Mouse (Mus musculus) lung, postnatal 0 days (tissue): Measurements from ENCODE around the gene Tigar. TPM values are rescaled to one million over a fixed set of nuclear protein-coding genes. Genes with fewer than 3 reads are reported as not detected.

Experiments
- ATAC-seq: fragments of 200-750 bp; cut with Nextera tagmentation; 2 replicates; pipeline ENCODE4 v1.8.0; 2017; ENCODE audit warnings: moderate library complexity
- DNase-seq: peaks from one replicate; pipeline ENCODE4 v3.0.0-alpha.2; 2016; ENCODE audit warnings: low spot score
- H3K27ac ChIP-seq: fragments of 300-500 bp; sonication (generic); 2 replicates; pipeline ENCODE4 v1.5.1; 2014; ENCODE audit warnings: antibody characterized with exemption, mild to moderate bottlenecking, low read length, mixed read lengths
- H3K27me3 ChIP-seq: fragments of 300-500 bp; sonication (generic); replicated peaks from 2 replicates; pipeline ENCODE4 v1.6.1; 2014; ENCODE audit warnings: low read length, mixed read lengths; ENCODE audit not compliant: insufficient read depth
- H3K36me3 ChIP-seq: fragments of 300-500 bp; sonication (generic); 2 replicates; pipeline ENCODE4 v1.6.1; 2014; ENCODE audit warnings: low read length, mixed read lengths; ENCODE audit not compliant: insufficient read depth
- H3K4me1 ChIP-seq: fragments of 300-500 bp; sonication (generic); 2 replicates; pipeline ENCODE4 v1.6.1; 2014; ENCODE audit warnings: antibody characterized with exemption, low read depth, low read length, mixed read lengths; ENCODE audit not compliant: insufficient read depth
- H3K4me2 ChIP-seq: fragments of 300-500 bp; sonication (generic); replicated peaks from 2 replicates; pipeline ENCODE4 v1.6.1; 2014; ENCODE audit warnings: low read depth, mild to moderate bottlenecking, low read length, moderate library complexity, mixed read lengths
- H3K4me3 ChIP-seq: fragments of 300-500 bp; sonication (generic); 2 replicates; pipeline ENCODE4 v1.5.1; 2014; ENCODE audit warnings: low read depth, low read length
- H3K9ac ChIP-seq: fragments of 300-500 bp; sonication (generic); replicated peaks from 2 replicates; pipeline ENCODE4 v1.6.1; 2014; ENCODE audit warnings: low read depth, mild to moderate bottlenecking
- H3K9me3 ChIP-seq: fragments of 300-500 bp; sonication (generic); 2 replicates; pipeline ENCODE4 v1.6.1; 2016; ENCODE audit warnings: low read length, mixed read lengths
- CTCF ChIP-seq: IDR thresholded peaks from 2 replicates; pipeline ENCODE4 v1.5.1; 2016; ENCODE audit warnings: antibody characterized with exemption, mild to moderate bottlenecking
- EP300 ChIP-seq: IDR thresholded peaks from 2 replicates; pipeline ENCODE4 v1.6.1; 2016; ENCODE audit warnings: antibody characterized with exemption, mild to moderate bottlenecking, control low read depth
- WGBS: fragments of 180-500 bp; shearing (Covaris S2); extraction: QIAGEN DNeasy Blood & Tissue Kit; methylation state at CpG from one replicate; pipeline ENCODE4 v1.1.7; 2014; 5-methylcytosine and 5-hydroxymethylcytosine counted together
- polyA plus RNA-seq: library from polyadenylated mRNA; unstranded; fragments of >200 nt; fragmentation: Nextera tagmentation; extraction: Ambion mirVana; gene quantifications from 2 replicates; pipeline ENCODE4 v1.2.1, GENCODE M21; 2015

The Tigar gene
- polyA plus RNA-seq, 1 experiment from 2014 or later, result 1.9 TPM

- no peaks in the 10 kb centered on the region for H3K9me3 ChIP-seq
- no peaks in the 10 kb centered on the region for H3K36me3 ChIP-seq
- H3K27me3 ChIP-seq, result peaks cover 3% of the 10 kb centered on the region; the same call in 1 of the 2 replicates
- ATAC-seq (peak; percentile 72), DNase-seq (peak; percentile 89)
- H3K4me3 ChIP-seq, result peak within 1 kb of the TSS; percentile 75
- H3K4me2 ChIP-seq, result peak within 1 kb of the TSS; percentile 90
- no peak for TF ChIP-seq CTCF
- H3K9ac ChIP-seq, result no peak within 1 kb of the TSS
- peaks cover 35% of the 10 kb centered on the region; the same call in 1 of the 2 replicates for H3K4me1 ChIP-seq
- peak within 1 kb of the TSS; percentile 57 for H3K27ac ChIP-seq
- under 1% methylated on average over 35 of the region's 40 CpGs for WGBS
These were observed 43.0 kb upstream of the Tigar start, which contains the start of gene Ccnd2 for GRCm38 (mm10) chr6:127152106-127152951. Ccnd2 (minus strand) TSS chr6:127152193.

- H3K4me1 ChIP-seq, result peaks cover 35% of the 10 kb centered on the region; the same call in 1 of the 2 replicates
- WGBS, result under 1% methylated on average over 29 of the region's 29 CpGs
- DNase-seq (peak; percentile 61), ATAC-seq (peak; percentile 7; the same call in 1 of the 2 replicates)
- no peaks in the 10 kb centered on the region for H3K36me3 ChIP-seq
- H3K4me2 ChIP-seq, result peak overlapping the region; percentile 90
- H3K9me3 ChIP-seq, result no peaks in the 10 kb centered on the region
- 0 out of 2 replicates have a peak, but pooled peaks have one; percentile 21 for TF ChIP-seq CTCF
- TF ChIP-seq EP300, result no peak
- H3K27me3 ChIP-seq, result no peaks in the 10 kb centered on the region; the same call in 1 of the 2 replicates
- H3K27ac ChIP-seq, result peak overlapping the region; percentile 57
- H3K4me3 ChIP-seq, result peak overlapping the region; percentile 75
- no peak overlapping the region for H3K9ac ChIP-seq
These were observed 42.3 kb upstream of the Tigar start for GRCm38 (mm10) chr6:127151565-127152105.

GRCm38 (mm10) chr6:127150663-127151564 is 41.6 kb upstream of the Tigar start:
- no peak for TF ChIP-seq EP300
- TF ChIP-seq CTCF, result no peak
- Histone ChIP-seq H3K4me1 (peaks cover 35% of the 10 kb centered on the region; the same call in 1 of the 2 replicates), H3K9ac (peak overlapping the region; percentile 84), H3K27ac (peak overlapping the region; percentile 20; the same call in 1 of the 2 replicates), H3K4me2 (peak overlapping the region; percentile 90), H3K36me3 (no peaks in the 10 kb centered on the region), H3K9me3 (no peaks in the 10 kb centered on the region), H3K27me3 (no peaks in the 10 kb centered on the region; the same call in 1 of the 2 replicates), H3K4me3 (peak overlapping the region; percentile 75)
- 2% methylated on average over 30 of the region's 34 CpGs for WGBS
- DNase-seq (peak; percentile 95), ATAC-seq (peak; percentile 50)

- Histone ChIP-seq H3K4me2 (peak overlapping the region; percentile 90), H3K4me3 (peak overlapping the region; percentile 75), H3K36me3 (no peaks in the 10 kb centered on the region), H3K4me1 (peaks cover 32% of the 10 kb centered on the region; the same call in 1 of the 2 replicates), H3K27me3 (no peaks in the 10 kb centered on the region), H3K9ac (peak overlapping the region; percentile 84), H3K9me3 (no peaks in the 10 kb centered on the region), H3K27ac (peak overlapping the region; percentile 59)
- no peak for TF ChIP-seq EP300
- no peak for TF ChIP-seq CTCF
- DNase-seq (no peak), ATAC-seq (no peak)
- under 1% methylated on average over 31 of the region's 38 CpGs for WGBS
These were observed 40.7 kb upstream of the Tigar start for GRCm38 (mm10) chr6:127149944-127150662.

- Histone ChIP-seq H3K27ac (peak overlapping the region; percentile 59), H3K9ac (peak overlapping the region; percentile 84), H3K9me3 (no peaks in the 10 kb centered on the region), H3K27me3 (no peaks in the 10 kb centered on the region), H3K4me2 (peak overlapping the region; percentile 90), H3K4me3 (peak overlapping the region; percentile 75), H3K4me1 (peaks cover 32% of the 10 kb centered on the region; the same call in 1 of the 2 replicates), H3K36me3 (no peaks in the 10 kb centered on the region)
- WGBS, result under 1% methylated on average over 30 of the region's 30 CpGs
- ATAC-seq (no peak), DNase-seq (peak; percentile 50)
- TF ChIP-seq CTCF, result no peak
- TF ChIP-seq EP300, result no peak
These were observed 40.1 kb upstream of the Tigar start for GRCm38 (mm10) chr6:127149303-127149943.
